Mouse (Mus musculus) layer of hippocampus, postnatal 10 days (tissue): Measurements from ENCODE around the gene Col26a1. TPM values are rescaled to one million over a fixed set of nuclear protein-coding genes. Genes with fewer than 3 reads are reported as not detected.

Experiments
- DNase-seq, 2 experiments: peaks; one replicate each; pipeline ENCODE4 v3.0.0; 2021; ENCODE audit warnings: low spot score in 2 of 2
- total RNA-seq, 2 experiments: library from RNA; stranded (reverse); gene quantifications; 2 replicates each; pipeline ENCODE4 v1.2.3; 2021

Gene Col26a1
- total RNA-seq, 2 experiments from 2014 or later = 19.0 to 20.7 TPM

- peak in 1 of 2 experiments; percentile 7 for DNase-seq
Measured at GRCm38 (mm10) chr5:136810539-136811374, 72.3 kb downstream of the Col26a1 start.

- no peak for DNase-seq
Measured at GRCm38 (mm10) chr5:136806379-136807056, 76.5 kb downstream of the Col26a1 start.

- no peak for DNase-seq
Measured at GRCm38 (mm10) chr5:136805019-136805418, 78.0 kb downstream of the Col26a1 start.

GRCm38 (mm10) chr5:136804246-136804645 lies 78.8 kb downstream of the Col26a1 start:
- DNase-seq = no peak

GRCm38 (mm10) chr5:136802732-136803131 lies 80.3 kb downstream of the Col26a1 start:
- DNase-seq = peak; percentile 18 to 28

GRCm38 (mm10) chr5:136796917-136797316 lies 86.1 kb downstream of the Col26a1 start:
- DNase-seq = no peak

GRCm38 (mm10) chr5:136793807-136794206 lies 89.2 kb downstream of the Col26a1 start:
- no peak for DNase-seq

- no peak for DNase-seq
Measured at GRCm38 (mm10) chr5:136792541-136792940, 90.5 kb downstream of the Col26a1 start.

- no peak for DNase-seq
Measured at GRCm38 (mm10) chr5:136791204-136791603, 91.8 kb downstream of the Col26a1 start.

- peak; percentile 97 for DNase-seq
Measured at GRCm38 (mm10) chr5:136790570-136791196, 92.3 kb downstream of the Col26a1 start.

- DNase-seq = no peak
Measured at GRCm38 (mm10) chr5:136784531-136784930, 98.5 kb downstream of the Col26a1 start.

GRCm38 (mm10) chr5:136782600-136782999 lies 100.4 kb downstream of the Col26a1 start:
- DNase-seq = no peak

- peak; percentile 48 to 60 for DNase-seq
Measured at GRCm38 (mm10) chr5:136780465-136780864, 102.5 kb downstream of the Col26a1 start.

- no peak for DNase-seq
Measured at GRCm38 (mm10) chr5:136779946-136780345, 103.1 kb downstream of the Col26a1 start.

GRCm38 (mm10) chr5:136775548-136775947 lies 107.5 kb downstream of the Col26a1 start:
- DNase-seq = no peak

GRCm38 (mm10) chr5:136773044-136774039 lies 109.7 kb downstream of the Col26a1 start:
- DNase-seq = no peak

GRCm38 (mm10) chr5:136771132-136771531 lies 111.9 kb downstream of the Col26a1 start:
- DNase-seq = no peak

GRCm38 (mm10) chr5:136767304-136767703 lies 115.7 kb downstream of the Col26a1 start:
- DNase-seq = no peak

- no peak for DNase-seq
Measured at GRCm38 (mm10) chr5:136764157-136764669, 118.8 kb downstream of the Col26a1 start.

GRCm38 (mm10) chr5:136760345-136760744 lies 122.7 kb downstream of the Col26a1 start:
- no peak for DNase-seq
